9 mouse cellular contexts compared by ENCODE assay signal in the genomic region with DNA sequence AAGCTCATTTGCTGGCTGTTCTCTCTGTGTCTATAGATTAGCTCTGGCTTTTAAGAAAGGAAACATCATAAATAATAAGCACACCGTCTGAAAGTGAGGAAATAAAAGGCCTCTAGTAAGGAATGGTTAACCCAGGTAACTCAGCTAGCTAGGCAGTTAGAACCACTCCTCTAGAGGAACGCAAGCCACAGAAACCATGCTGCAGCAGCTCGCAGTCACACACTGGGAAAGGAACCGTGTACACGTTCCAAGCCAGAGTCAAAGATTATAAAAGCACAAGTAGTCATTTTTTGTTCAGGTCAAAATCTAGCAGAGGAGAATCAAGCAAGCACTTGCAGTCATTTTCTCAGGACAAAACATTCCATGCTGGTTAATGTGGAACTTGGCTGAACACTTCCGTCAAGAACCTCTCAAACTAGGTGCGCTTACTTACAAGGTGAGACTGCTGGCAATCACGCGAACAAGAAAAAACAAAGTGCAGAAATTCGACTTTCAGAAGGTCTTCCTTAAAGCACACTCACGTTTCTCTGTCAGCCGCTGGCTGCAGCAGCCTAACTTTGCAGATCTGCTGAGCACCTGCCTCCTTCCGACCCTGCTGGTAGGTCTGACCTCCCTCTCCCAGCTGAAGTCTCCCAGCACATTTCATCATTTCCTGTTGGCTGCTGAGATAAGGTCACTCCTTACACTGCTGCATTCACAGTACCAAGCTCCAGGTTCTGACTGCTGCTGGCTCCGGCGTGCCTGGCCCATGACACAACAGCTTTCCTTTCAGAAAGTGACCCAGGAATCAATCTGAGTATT. TPM values are rescaled to one million over a fixed set of nuclear protein-coding genes. Genes with fewer than 3 reads are reported as not detected.
DNase-seq lines count a peak whose midpoint lies in the region; ATAC-seq and TF ChIP-seq lines count a peak whose summit lies in the region.
"Had no signal": no experiment of that assay in that cellular context is flagged by ENCODE, and none has a peak within 500 bp of the region (broad histone marks: within the 10 kb centered on the region; RNA-seq: fewer than 3 reads in every experiment).

No protein-coding gene starts in this region.

- WGBS in intestine, postnatal 0 days = 16% methylated on average over 15 of the region's 15 CpGs
- 28% methylated on average over 15 of the region's 15 CpGs for WGBS in lung, adult 2 months

- peak overlapping the region; percentile 47 for H3K4me2 ChIP-seq in intestine, postnatal 0 days (replicated peaks; ENCODE audit: low read depth)
- H3K4me2 ChIP-seq: embryonic facial prominence, embryonic 13.5 days had no signal

- intact Hi-C loops in left cerebral cortex, postnatal 25 days (cut with DNase I) = no loop called here

- no peaks in the 10 kb centered on the region for H3K4me1 ChIP-seq in intestine, postnatal 0 days (replicated peaks; ENCODE audit: control insufficient read depth, insufficient read depth, low read length)
- H3K4me1 ChIP-seq in lung, adult 2 months (ENCODE audit: control insufficient read depth, insufficient read depth, low read length) = peaks cover 31% of the 10 kb centered on the region

- no peaks in the 10 kb centered on the region for H3K36me3 ChIP-seq in intestine, postnatal 0 days (ENCODE audit: control insufficient read depth, insufficient read depth)
- H3K36me3 ChIP-seq: embryonic facial prominence, embryonic 13.5 days had no signal

- TF ChIP-seq POLR2A in lung, adult 2 months (IDR thresholded peaks at IDR 0.05; ENCODE audit: borderline replicate concordance, extremely low read depth, low read depth, low read length) = peak; percentile 55; the same call in 1 of the 2 replicates

- peak overlapping the region; percentile 1; the same call in 1 of the 2 replicates for H3K4me3 ChIP-seq in intestine, postnatal 0 days (ENCODE audit: low read depth, low read length)
- H3K4me3 ChIP-seq in lung, adult 2 months (replicated peaks; ENCODE audit: extremely low read depth, low read depth, low read length) = peak overlapping the region; percentile 27
- H3K4me3 ChIP-seq: embryonic facial prominence, embryonic 13.5 days had no signal

- TF ChIP-seq CTCF in Patski (IDR thresholded peaks at IDR 0.05) = no peak
- no peak for TF ChIP-seq CTCF in intestine, postnatal 0 days (IDR thresholded peaks at IDR 0.05; ENCODE audit: low read depth)
- TF ChIP-seq CTCF in lung, adult 2 months (IDR thresholded peaks at IDR 0.05; ENCODE audit: insufficient read depth, low read length) = no peak

- H3K27me3 ChIP-seq in Patski = no peaks in the 10 kb centered on the region
- no peaks in the 10 kb centered on the region for H3K27me3 ChIP-seq in intestine, postnatal 0 days (replicated peaks; ENCODE audit: control insufficient read depth, insufficient read depth, low read length)
- H3K27me3 ChIP-seq: embryonic facial prominence, embryonic 13.5 days had no signal

- CTCF ChIA-PET in Patski (lab: Charles Lee) = interaction anchor here (1.0 to 1.5 kb wide), 3 partner anchors 13 to 24 kb away, joined by 3 read pairs; no protein-coding TSS in a partner anchor

- POLR2A ChIA-PET in Patski (lab: Charles Lee) = interaction anchor here (0.5 to 1.0 kb wide), 4 partner anchors 13 to 57 kb away, joined by 3 to 5 read pairs (median 3); no protein-coding TSS in a partner anchor

- no peaks in the 10 kb centered on the region for H3K9me3 ChIP-seq in intestine, postnatal 0 days (ENCODE audit: control insufficient read depth)
- H3K9me3 ChIP-seq: embryonic facial prominence, embryonic 13.5 days had no signal

- peak overlapping the region; percentile 77 for H3K27ac ChIP-seq in intestine, postnatal 0 days (ENCODE audit: low read depth, low read length)
- H3K27ac ChIP-seq: embryonic facial prominence, embryonic 13.5 days had no signal

- in situ Hi-C loops in Patski (cut with MboI; ENCODE audit: low pct_unique_long_range_greater_than_20kb) = no loop called here

- DNase-seq in 3T3-L1 (ENCODE audit: low read depth, low spot score) (peak; percentile 59), Patski (ENCODE audit: low read depth, low spot score) (no peak)
- peak; percentile 32 to 53 for DNase-seq in gastrocnemius, adult 8-10 months (ENCODE audit: low spot score in 2 of 2)
- peak; percentile 66 for DNase-seq in lung, adult 2 months
- peak; percentile 5 to 13 for DNase-seq in thymus, adult 18-20 months
- no peak for DNase-seq in left cerebral cortex, postnatal 25 days (ENCODE audit: low spot score in 2 of 2)
- no peak for DNase-seq in ovary, postnatal 14 days (ENCODE audit: low spot score)

- H3K9ac ChIP-seq in intestine, postnatal 0 days (ENCODE audit: low read depth, low read length) = no peak overlapping the region
- H3K9ac ChIP-seq: embryonic facial prominence, embryonic 13.5 days had no signal

- ATAC-seq in Patski = peak; percentile 82
- peak; percentile 81 for ATAC-seq in intestine, postnatal 0 days

RNA-seq across cellular contexts. Expression of a gene that starts 32.0 kb away (rescaled TPM):
- 126 TPM for polyA plus RNA-seq in Patski (2021)
- 10 to 100 TPM; 45.3 to 58.5 (median 48.2) TPM for total RNA-seq in gastrocnemius, adult 8-10 months (2022)
- 40.9 and 47.3 TPM in 2 replicates for polyA plus RNA-seq in intestine, postnatal 0 days (2015; fragmentation: Nextera tagmentation; extraction: Ambion mirVana)
- polyA plus RNA-seq in lung, adult 2 months (2012; rRNA removed) = 61.4 and 85.2 TPM in 2 replicates
- 10 to 100 TPM; 90.1 to 97.8 TPM for total RNA-seq in left cerebral cortex, postnatal 25 days (2021)

Comparison
In these comparisons a context has a peak if more than half of its experiments do, and no peak if none do; other contexts are left out.
1. DNase-seq: peak in 3T3-L1 (single experiment), gastrocnemius, adult 8-10 months (2 of 2), lung, adult 2 months (single experiment) and thymus, adult 18-20 months (2 of 2); none in Patski (single experiment), left cerebral cortex, postnatal 25 days (0 of 2) and ovary, postnatal 14 days (single experiment).